Mouse (Mus musculus) cerebellum, postnatal 14 days (tissue): ENCODE data around the gene Atp8b3.
A peak's percentile ranks its signal among the peaks of the same experiment; 100 is the strongest.

Experiments used
- DNase-seq, 2 experiments: peaks; one replicate each; pipeline ENCODE4 v3.0.0; 2021; ENCODE audit warnings: mixed read lengths in 2 of 2

The Atp8b3 gene

GRCm38 (mm10) chr10:80566375-80567092 is 27.6 kb upstream of the Atp8b3 start:
- DNase-seq, result peak; percentile 95 to 97

- peak; percentile 95 for DNase-seq
Measured at GRCm38 (mm10) chr10:80561116-80561944, 22.4 kb upstream of the Atp8b3 start, which contains the start of gene Rexo1. Gene Rexo1 (minus strand): TSS chr10:80561560.

GRCm38 (mm10) chr10:80560621-80561020 is 21.7 kb upstream of the Atp8b3 start:
- no peak for DNase-seq

GRCm38 (mm10) chr10:80559431-80559830 is 20.5 kb upstream of the Atp8b3 start:
- DNase-seq, result no peak

- peak; percentile 87 to 95 for DNase-seq
Measured at GRCm38 (mm10) chr10:80557346-80557965, 18.5 kb upstream of the Atp8b3 start.

GRCm38 (mm10) chr10:80553997-80554396 is 15.1 kb upstream of the Atp8b3 start:
- DNase-seq, result no peak

GRCm38 (mm10) chr10:80553575-80553974 is 14.7 kb upstream of the Atp8b3 start:
- no peak for DNase-seq

GRCm38 (mm10) chr10:80552364-80552763 is 13.4 kb upstream of the Atp8b3 start:
- no peak for DNase-seq

- no peak for DNase-seq
Measured at GRCm38 (mm10) chr10:80549279-80549678, 10.4 kb upstream of the Atp8b3 start.

- peak; percentile 84 to 91 for DNase-seq
Measured at GRCm38 (mm10) chr10:80548428-80549006, 9.6 kb upstream of the Atp8b3 start.

GRCm38 (mm10) chr10:80547539-80547938 is 8.6 kb upstream of the Atp8b3 start:
- no peak for DNase-seq

GRCm38 (mm10) chr10:80546945-80547344 is 8.0 kb upstream of the Atp8b3 start:
- DNase-seq, result no peak

- DNase-seq, result no peak
Measured at GRCm38 (mm10) chr10:80545590-80545989, 6.7 kb upstream of the Atp8b3 start.

- peak in 1 of 2 experiments; percentile 54 for DNase-seq
Measured at GRCm38 (mm10) chr10:80543873-80544272, 4.9 kb upstream of the Atp8b3 start.

GRCm38 (mm10) chr10:80539493-80539892 is 569 bp upstream of the Atp8b3 start:
- DNase-seq, result no peak

- DNase-seq, result no peak
Measured at GRCm38 (mm10) chr10:80538180-80538579, 744 bp downstream of the Atp8b3 start.

- no peak for DNase-seq
Measured at GRCm38 (mm10) chr10:80535711-80536110, 3.2 kb downstream of the Atp8b3 start.

- DNase-seq, result no peak
Measured at GRCm38 (mm10) chr10:80535071-80535470, 3.9 kb downstream of the Atp8b3 start.

GRCm38 (mm10) chr10:80533704-80534103 is 5.2 kb downstream of the Atp8b3 start:
- DNase-seq, result no peak

- no peak for DNase-seq
Measured at GRCm38 (mm10) chr10:80532783-80533182, 6.1 kb downstream of the Atp8b3 start.

- DNase-seq, result no peak
Measured at GRCm38 (mm10) chr10:80526172-80526571, 12.8 kb downstream of the Atp8b3 start.

GRCm38 (mm10) chr10:80523299-80523698 is 15.6 kb downstream of the Atp8b3 start:
- no peak for DNase-seq

- no peak for DNase-seq
Measured at GRCm38 (mm10) chr10:80519287-80519686, 19.6 kb downstream of the Atp8b3 start.
